Mouse (Mus musculus) liver, embryonic 14.5 days (tissue): Measurements from ENCODE around the gene Mmp14. TPM values are rescaled to one million over a fixed set of nuclear protein-coding genes. Genes with fewer than 3 reads are reported as not detected.

Source experiments
- ATAC-seq: fragments of 200-750 bp; cut with Nextera tagmentation; 2 replicates; pipeline ENCODE4 v1.8.0; 2017; ENCODE audit warnings: moderate number of reproducible peaks, mild to moderate bottlenecking, moderate library complexity; ENCODE audit not compliant: insufficient read depth
- DNase-seq, 3 experiments: peaks; one replicate each; pipeline ENCODE4 v3.0.0-alpha.2; 2012 to 2013; ENCODE audit warnings: low read depth in 3 of 3, low spot score in 3 of 3
- H3K27ac ChIP-seq: fragments of 300-500 bp; sonication (generic); 2 replicates; pipeline ENCODE4 v1.5.1; 2014; ENCODE audit warnings: moderate library complexity, mild to moderate bottlenecking, control low read depth, inconsistent platforms
- H3K27me3 ChIP-seq: fragments of 300-500 bp; sonication (generic); 2 replicates; pipeline ENCODE4 v1.6.1; 2014; ENCODE audit warnings: mild to moderate bottlenecking, low read length, moderate library complexity; ENCODE audit not compliant: control insufficient read depth, insufficient read depth
- H3K36me3 ChIP-seq: fragments of 300-500 bp; sonication (generic); replicated peaks from 2 replicates; pipeline ENCODE4 v1.6.1; 2014; ENCODE audit warnings: low read depth; ENCODE audit not compliant: control insufficient read depth, insufficient read depth
- H3K4me1 ChIP-seq, 2 experiments: fragments of 200-500 bp in 1 of 2; fragments of 300-500 bp in 1 of 2; sonication (generic) in 1 of 2; replicated peaks; 2 replicates each; pipeline ENCODE4 v1.6.1; 2012 to 2014; ENCODE audit warnings: antibody characterized with exemption in 1 of 2, inconsistent platforms in 1 of 2, low read length in 1 of 2; ENCODE audit not compliant: control insufficient read depth in 2 of 2, insufficient read depth in 2 of 2
- H3K4me2 ChIP-seq: fragments of 300-500 bp; sonication (generic); 2 replicates; pipeline ENCODE4 v1.6.1; 2014; ENCODE audit warnings: low read depth, mild to moderate bottlenecking, control low read depth, moderate library complexity
- H3K4me3 ChIP-seq, 2 experiments: fragments of 200-500 bp in 1 of 2; fragments of 300-500 bp in 1 of 2; sonication (generic) in 1 of 2; 2 replicates each; pipeline ENCODE4 v1.5.1; 2012 to 2014; ENCODE audit warnings: low read depth in 2 of 2, low read length in 2 of 2, mild to moderate bottlenecking in 2 of 2, control low read depth in 1 of 2, inconsistent platforms in 1 of 2, moderate library complexity in 1 of 2; ENCODE audit not compliant: insufficient read depth in 1 of 2
- H3K9ac ChIP-seq: fragments of 300-500 bp; sonication (generic); replicated peaks from 2 replicates; pipeline ENCODE4 v1.6.1; 2014; ENCODE audit warnings: mild to moderate bottlenecking, control low read depth, moderate library complexity
- H3K9me3 ChIP-seq: fragments of 300-500 bp; sonication (generic); 2 replicates; pipeline ENCODE4 v1.6.1; 2016; ENCODE audit warnings: low read length, mixed read lengths; ENCODE audit not compliant: control insufficient read depth
- CTCF ChIP-seq: IDR thresholded peaks from 2 replicates; pipeline ENCODE4 v1.5.1; 2016; ENCODE audit warnings: antibody characterized with exemption, low read depth, control low read depth
- EP300 ChIP-seq: IDR thresholded peaks from 2 replicates; pipeline ENCODE4 v1.6.1; 2016; ENCODE audit warnings: antibody characterized with exemption, low read depth
- WGBS: fragments of 180-500 bp; shearing (Covaris S2); extraction: QIAGEN DNeasy Blood & Tissue Kit; methylation state at CpG from one replicate; pipeline ENCODE4 v1.1.7; 2014; ENCODE audit not compliant: insufficient replicate concordance; 5-methylcytosine and 5-hydroxymethylcytosine counted together
- polyA plus RNA-seq, 2 experiments: library from polyadenylated mRNA; depleted of rRNA in 1 of 2; stranded (reverse) in 1 of 2; unstranded in 1 of 2; fragments of >200 nt; fragmentation: Nextera tagmentation in 1 of 2; extraction: Ambion mirVana in 1 of 2; gene quantifications; 2 replicates each; pipeline versions ENCODE4 v1.2.1 to v1.2.3; 2012 to 2014

Gene Mmp14
- polyA plus RNA-seq, 2 experiments = 14.4 to 19.0 TPM

DNA sequence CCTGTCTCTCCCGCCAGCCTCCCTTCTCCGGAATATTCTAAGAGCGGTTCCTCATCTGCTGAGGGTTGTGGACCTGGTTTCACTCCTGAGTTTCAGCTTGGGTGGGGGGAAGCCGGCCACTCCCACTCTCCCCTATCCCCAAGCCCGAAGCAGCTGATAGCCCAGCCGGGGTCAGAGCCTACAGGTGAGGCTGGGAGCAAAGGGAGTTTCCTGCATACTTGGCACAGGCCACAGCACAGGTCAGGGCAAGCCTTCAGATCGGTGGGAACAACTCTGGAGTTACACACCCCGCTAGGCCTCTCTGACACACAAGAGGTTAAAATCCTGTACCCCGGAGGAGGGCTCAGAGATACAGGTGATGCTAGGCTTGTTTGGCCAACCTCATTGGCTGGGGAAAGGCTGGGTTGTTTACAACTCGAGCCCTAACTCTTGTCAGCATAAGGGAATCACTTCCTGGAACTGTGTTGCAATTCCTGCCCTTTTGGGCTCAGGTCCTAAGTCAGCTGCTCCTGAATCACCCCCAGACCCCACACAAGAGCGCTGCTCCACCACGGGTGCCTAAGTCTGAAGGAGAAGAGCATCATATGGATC, 2.6 kb downstream of the Mmp14 start:
- peak; percentile 36; the same call in 1 of the 2 replicates for ATAC-seq
- peak overlapping the region; percentile 60 for H3K4me2 ChIP-seq
- H3K27me3 ChIP-seq = peaks cover 33% of the 10 kb centered on the region
- no peak for TF ChIP-seq EP300
- no peak for TF ChIP-seq CTCF
- DNase-seq = no peak
- H3K9ac ChIP-seq = no peak overlapping the region
- peaks cover 0 to 15% of the 10 kb centered on the region in 2 experiments; a peak in 2 of 4 replicates for H3K4me1 ChIP-seq
- H3K9me3 ChIP-seq = no peaks in the 10 kb centered on the region
- no peaks in the 10 kb centered on the region; the same call in 1 of the 2 replicates for H3K36me3 ChIP-seq
- H3K27ac ChIP-seq = no peak overlapping the region
- WGBS = 38% methylated on average over 12 of the region's 12 CpGs
- peak overlapping the region in 1 of 2 experiments; percentile 55; a peak in 1 of 4 replicates for H3K4me3 ChIP-seq

DNA sequence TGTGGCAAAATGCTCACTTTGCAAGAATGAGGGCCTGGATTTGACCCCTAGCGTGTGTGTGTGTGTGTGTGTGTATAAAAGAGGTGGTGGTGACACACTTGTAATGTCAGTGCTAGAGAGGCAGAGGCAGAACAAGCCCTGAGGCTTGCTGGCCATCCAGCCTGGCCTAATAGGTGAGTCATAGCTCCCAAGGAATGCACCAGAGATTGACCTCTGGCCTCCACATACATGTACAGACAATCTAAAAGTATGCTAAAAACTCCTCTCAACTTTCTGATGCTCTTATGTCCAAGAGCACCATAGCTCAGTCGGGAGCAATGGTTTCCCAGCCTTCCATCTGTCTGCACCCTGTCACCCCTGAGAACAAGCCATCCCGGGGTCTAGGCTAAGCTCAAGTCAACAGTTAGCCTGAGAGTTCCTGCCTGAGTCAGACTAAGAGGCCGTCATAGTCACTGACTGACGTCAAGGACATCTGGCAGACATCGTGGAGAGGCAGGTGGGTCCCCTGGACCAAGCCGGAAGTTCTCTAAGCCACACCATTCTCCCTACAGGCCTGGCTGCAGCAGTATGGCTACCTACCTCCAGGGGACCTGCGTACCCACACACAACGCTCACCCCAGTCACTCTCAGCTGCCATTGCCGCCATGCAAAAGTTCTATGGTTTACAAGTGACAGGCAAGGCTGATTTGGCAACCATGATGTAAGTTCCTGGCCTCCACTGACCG, 3.9 kb downstream of the Mmp14 start:
- WGBS = 59% methylated on average over 11 of the region's 11 CpGs
- H3K4me2 ChIP-seq = no peak overlapping the region
- peaks cover 0 to 8% of the 10 kb centered on the region in 2 experiments; a peak in 2 of 4 replicates for H3K4me1 ChIP-seq
- no peak for TF ChIP-seq EP300
- no peak for TF ChIP-seq CTCF
- ATAC-seq (no peak), DNase-seq (no peak)
- no peaks in the 10 kb centered on the region for H3K9me3 ChIP-seq
- no peaks in the 10 kb centered on the region for H3K36me3 ChIP-seq
- H3K27me3 ChIP-seq = peaks cover 32% of the 10 kb centered on the region
- H3K27ac ChIP-seq = no peak overlapping the region
- no peak overlapping the region for H3K9ac ChIP-seq
- H3K4me3 ChIP-seq = no peak overlapping the region

GRCm38 (mm10) chr14:54439155-54439554, 7.7 kb downstream of the Mmp14 start:
- H3K27ac ChIP-seq = no peak overlapping the region
- no peaks in the 10 kb centered on the region for H3K27me3 ChIP-seq
- H3K4me2 ChIP-seq = no peak overlapping the region
- 77% methylated on average over 12 of the region's 12 CpGs for WGBS
- no peak for ATAC-seq
- DNase-seq = no peak
- H3K4me1 ChIP-seq = no peaks in the 10 kb centered on the region
- TF ChIP-seq EP300 (no peak), CTCF (no peak)
- H3K36me3 ChIP-seq = no peaks in the 10 kb centered on the region
- H3K4me3 ChIP-seq = no peak overlapping the region
- H3K9me3 ChIP-seq = no peaks in the 10 kb centered on the region
- H3K9ac ChIP-seq = no peak overlapping the region

DNA sequence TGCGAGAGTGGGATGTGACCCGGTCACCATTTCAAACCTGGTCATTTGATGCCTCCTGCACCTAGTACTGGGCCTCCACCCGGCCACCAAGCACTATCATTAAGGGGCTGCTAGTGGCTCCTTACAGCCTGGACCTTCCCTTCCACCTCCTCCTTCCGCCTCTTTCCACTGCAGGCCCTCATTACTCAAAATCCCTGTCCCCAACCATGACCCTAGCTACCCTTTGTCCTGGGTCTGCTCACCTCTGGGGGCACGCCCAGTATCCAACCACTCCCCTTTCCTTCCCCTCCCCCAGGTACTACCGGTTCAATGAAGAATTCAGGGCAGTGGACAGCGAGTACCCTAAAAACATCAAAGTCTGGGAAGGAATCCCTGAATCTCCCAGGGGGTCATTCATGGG, 8.2 kb downstream of the Mmp14 start:
- no peak for TF ChIP-seq CTCF
- no peak for TF ChIP-seq EP300
- no peak for DNase-seq
- H3K27me3 ChIP-seq = no peaks in the 10 kb centered on the region
- no peaks in the 10 kb centered on the region for H3K36me3 ChIP-seq
- H3K4me2 ChIP-seq = no peak overlapping the region
- H3K27ac ChIP-seq = no peak overlapping the region
- ATAC-seq = no peak
- 71% methylated on average over 7 of the region's 7 CpGs for WGBS
- H3K9me3 ChIP-seq = no peaks in the 10 kb centered on the region
- H3K4me3 ChIP-seq = no peak overlapping the region
- peaks cover 0 to under 1% of the 10 kb centered on the region in 2 experiments; a peak in 1 of 4 replicates for H3K4me1 ChIP-seq
- H3K9ac ChIP-seq = no peak overlapping the region

- DNase-seq (no peak), ATAC-seq (no peak)
- no peak for TF ChIP-seq CTCF
- H3K4me1 ChIP-seq = peaks cover 3 to 7% of the 10 kb centered on the region in 2 experiments; a peak in 2 of 4 replicates
- H3K4me3 ChIP-seq = no peak overlapping the region
- no peaks in the 10 kb centered on the region for H3K27me3 ChIP-seq
- H3K9me3 ChIP-seq = no peaks in the 10 kb centered on the region
- 82% methylated on average over 14 of the region's 14 CpGs for WGBS
- H3K36me3 ChIP-seq = no peaks in the 10 kb centered on the region
- H3K9ac ChIP-seq = no peak overlapping the region
- no peak overlapping the region for H3K4me2 ChIP-seq
- no peak overlapping the region for H3K27ac ChIP-seq
These were observed 9.1 kb downstream of the Mmp14 start for GRCm38 (mm10) chr14:54440538-54440937.
